Mouse (Mus musculus): ENCODE measurements around the gene Dtnbp1.

The Dtnbp1 gene

DNA sequence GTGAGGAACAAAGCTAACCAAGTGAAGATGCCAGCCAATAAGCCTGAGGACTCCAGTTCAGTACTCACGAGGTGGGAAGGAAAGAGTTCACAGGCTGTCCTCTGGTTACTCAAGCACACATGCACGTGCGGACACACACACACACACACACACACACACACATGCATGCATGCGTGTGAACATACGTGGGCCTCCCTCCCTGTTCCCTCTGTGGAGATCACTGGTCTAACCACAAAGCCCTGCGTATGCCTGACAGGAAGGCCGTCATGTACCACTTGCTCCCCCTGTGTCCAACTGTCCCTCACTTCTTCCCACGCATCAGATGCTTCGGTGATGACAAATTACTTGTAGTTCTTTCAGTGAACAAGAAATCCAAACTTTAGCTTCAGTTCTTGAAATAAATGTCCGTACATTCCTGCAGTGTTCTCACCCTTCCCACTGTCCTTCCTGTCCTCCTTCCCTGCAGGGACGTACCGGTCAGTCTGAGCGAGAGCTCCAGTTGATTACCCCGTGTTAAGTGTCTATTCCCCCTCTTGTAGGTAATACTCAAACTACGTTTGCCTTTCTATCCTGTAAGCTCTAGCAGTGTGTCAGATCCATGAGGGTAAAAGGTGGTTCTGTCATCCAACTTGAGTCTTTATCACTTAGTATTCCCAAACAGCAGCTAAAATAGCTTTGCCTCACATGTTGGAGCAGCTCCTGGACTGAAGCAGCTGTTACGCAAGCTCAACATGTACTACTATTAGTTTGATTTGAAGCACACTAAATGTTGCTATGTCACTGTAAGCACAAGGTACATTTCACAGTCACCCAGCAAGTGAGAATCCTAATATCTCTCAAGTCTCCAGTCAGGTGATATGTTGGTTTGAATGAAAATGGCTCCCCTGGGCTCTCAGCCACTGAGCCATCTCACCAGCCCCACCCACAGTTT is 53.4 kb downstream of the Dtnbp1 start:
- DNase-seq = no peak

DNA sequence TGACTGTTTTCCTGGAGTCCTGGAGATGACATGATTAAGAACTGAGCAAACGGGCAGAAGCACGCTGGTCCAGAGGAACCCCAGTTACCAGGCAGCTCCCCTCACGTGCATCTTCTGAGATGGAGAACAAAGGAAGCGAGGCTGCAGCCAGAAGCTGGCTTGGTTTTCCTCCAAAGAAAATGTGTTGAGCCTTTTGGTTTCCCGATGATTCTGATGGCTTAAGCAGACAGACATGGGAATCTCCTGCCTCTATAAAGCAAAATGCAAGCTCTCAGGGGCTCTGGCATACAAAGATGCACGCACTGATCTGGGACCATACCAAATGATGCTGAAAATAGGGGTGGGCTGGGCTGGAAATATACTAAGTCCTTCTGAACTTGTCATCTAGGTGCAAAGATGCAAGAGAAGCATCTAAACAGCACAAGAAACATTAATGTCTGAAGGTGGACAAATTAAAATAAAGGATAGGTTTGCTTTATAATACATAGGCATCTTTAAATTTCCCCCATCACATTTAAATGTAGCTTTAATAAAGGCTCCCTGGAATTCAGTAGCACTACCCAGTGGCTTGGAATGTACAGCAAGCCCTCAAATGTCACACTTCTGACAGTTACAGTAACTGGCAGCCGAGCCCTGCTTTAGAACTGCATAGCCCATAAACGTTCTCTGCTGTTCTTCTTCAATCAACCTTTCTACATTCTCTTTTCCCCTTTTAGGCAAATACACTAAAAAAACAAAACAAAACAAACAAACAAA is 54.9 kb downstream of the Dtnbp1 start:
- DNase-seq = peak; percentile 28 to 44

DNA sequence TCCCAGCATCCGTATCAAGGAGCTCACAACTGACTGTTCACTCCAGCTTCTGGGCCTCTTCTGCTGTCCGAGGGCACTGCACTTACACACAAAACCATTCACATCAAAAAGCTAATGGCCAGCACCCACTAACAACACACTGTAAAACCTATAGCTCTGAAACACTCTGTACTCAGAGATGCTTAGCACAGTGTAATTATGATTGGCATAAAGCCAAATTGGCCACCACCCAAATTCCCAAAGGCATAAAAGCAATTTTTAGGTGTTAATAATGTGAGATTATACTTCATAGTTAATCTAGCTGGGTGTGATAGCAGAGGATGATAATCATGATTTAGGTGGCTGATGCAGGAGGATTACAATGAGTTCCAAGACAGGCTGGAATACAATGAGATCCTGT is 58.3 kb downstream of the Dtnbp1 start:
- no peak for DNase-seq

DNA sequence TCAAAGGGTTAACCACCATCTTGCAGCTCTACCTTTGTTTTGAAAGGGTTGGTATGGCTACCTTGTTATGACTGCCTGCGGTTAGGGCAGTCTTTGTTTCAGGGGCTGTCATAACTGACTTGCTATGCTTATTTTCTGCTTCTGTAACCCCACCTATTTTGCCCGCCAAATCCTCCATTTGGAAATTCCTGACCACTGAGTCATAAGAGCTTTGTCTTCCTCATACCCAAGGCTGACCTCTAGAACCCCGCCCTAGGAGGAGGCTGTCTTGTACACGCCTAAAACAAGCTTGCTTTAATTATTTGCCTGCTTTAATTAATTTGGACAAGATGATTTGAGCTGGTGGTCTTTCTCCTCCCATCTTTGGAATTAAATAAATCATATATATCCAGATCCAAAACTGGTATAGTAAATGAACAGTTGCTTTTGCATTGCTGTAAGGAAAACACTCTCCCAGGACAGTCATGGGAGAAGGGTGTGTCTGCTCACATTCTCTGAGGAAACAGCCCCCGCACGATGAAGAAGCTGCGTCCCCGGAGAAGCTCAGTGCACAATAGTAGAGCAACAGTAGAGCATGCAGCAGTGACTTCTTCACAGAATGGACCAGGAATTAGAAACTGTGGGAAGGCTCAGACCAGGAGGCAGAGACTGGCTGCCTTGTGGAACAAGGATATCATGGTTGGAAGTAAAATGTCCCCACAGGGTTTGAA is 62.5 kb downstream of the Dtnbp1 start:
- DNase-seq = no peak

DNA sequence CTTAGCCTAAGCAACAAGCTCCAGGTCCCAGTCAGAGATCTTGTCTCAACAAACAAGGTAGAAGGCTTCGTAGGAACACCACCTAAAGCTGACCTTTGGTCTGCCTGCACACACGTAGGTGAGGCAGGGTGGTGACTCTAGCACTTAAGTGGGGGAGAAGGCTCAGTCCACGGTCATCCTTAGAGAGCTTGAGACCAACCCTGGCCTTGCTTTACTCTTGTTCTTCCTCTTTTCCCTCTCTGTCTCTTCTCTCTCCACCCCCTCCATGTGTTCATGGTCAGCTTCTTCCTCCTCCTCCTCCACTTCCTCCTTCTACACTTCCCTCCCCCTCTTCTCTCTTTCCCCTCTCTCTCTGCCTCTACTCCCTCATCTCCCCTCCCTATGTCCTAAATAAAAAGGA is 64.3 kb downstream of the Dtnbp1 start:
- DNase-seq = no peak

DNA sequence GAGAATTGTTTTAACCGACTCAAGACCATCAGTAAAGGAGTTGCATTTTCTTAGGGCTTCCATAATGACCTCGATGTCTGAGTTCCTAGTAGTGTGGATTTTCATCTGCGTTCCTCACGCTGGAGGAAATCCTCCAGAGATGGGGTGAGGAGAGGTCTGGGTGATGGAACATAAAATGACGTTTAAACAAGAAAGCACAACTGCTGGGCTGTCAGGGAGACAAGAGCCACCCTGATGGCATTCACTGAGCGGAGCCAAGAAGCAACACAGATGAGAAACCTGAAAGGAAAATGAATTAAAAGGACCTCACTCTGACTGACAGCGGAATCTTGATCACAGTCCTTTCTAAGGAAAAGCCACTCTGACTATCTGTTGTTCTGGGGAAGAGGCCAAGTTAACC is 68.4 kb downstream of the Dtnbp1 start:
- DNase-seq = no peak

DNA sequence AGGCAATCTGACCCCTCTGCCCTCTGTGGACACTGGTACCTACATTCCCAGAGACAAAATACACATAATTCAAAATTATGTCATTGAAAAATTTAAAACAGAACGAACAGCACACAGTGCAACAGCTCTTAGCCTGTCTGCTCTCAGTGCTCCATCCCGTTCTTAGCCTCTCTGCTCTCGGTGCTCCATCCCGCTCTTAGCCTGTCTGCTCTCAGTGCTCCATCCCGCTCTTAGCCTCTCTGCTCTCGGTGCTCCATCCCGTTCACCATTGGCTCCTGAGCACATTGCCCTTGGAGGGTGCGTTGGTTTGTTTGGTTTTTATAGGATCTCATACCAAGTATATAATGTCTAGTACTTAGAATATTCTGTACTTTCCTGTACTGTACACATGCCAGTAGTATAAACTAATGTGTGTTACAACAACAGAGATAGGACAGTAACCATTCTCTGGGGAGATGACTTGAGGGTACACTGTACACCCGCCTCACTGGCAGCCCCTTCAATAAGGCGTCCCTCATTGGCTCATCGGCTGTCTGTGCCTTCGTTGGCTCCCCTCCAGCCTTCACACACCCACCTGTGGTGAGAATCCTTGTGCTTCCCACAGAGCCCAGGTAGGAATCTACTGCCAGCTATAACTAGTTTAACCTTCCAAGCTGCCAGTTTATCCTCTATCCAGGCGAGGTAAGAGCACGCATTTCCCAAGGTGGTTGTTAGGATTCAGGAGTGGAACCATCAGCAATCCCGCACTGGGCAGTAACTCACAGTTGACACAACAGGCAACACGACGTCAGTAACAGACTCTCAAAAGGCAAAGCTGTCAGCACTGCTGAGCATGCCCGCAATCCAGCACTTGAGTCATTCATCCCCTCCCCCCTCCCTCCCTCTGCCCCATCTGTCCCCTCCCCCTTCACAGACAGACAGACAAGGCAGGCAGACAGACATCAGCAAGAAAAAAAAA is 69.4 kb downstream of the Dtnbp1 start:
- no peak for DNase-seq

DNA sequence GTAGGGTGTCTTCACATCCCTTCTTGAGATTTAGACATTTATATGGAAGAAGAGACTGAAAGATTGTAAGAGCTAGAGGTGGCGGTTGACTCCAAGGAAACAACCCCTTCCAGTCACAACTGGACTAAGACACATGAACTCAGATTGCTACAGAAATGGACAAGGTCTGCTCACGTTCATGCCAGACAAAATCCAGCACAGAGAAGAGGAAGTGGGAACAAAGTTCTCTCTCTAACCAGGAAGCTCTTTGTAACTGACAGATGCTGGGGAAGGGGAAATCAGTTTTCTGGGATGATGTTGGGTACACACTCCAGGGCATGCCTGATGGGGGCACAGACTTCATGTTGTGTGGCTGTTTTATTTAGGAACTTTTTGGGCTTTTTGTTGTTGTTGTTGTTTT is 75.6 kb downstream of the Dtnbp1 start:
- DNase-seq = no peak

DNA sequence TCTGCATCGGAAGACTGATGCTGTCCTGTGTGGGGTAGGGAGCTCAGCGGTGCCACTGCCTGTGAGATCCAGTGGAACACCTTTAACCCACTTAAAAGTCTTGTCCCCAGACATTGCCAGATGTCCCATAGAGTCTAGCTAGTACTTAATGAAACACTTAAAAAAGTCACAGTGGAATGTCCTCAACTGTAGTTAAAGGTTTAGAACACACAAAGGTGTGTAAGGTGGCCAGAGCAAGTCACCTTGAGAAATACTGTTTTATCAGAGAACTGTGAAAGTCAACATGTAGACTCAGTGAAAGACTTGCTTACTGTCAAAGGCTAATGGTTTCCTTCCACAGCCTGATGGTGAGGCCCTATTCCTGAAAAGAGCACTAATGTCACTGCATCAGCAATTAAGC is 76.8 kb downstream of the Dtnbp1 start:
- no peak for DNase-seq

DNA sequence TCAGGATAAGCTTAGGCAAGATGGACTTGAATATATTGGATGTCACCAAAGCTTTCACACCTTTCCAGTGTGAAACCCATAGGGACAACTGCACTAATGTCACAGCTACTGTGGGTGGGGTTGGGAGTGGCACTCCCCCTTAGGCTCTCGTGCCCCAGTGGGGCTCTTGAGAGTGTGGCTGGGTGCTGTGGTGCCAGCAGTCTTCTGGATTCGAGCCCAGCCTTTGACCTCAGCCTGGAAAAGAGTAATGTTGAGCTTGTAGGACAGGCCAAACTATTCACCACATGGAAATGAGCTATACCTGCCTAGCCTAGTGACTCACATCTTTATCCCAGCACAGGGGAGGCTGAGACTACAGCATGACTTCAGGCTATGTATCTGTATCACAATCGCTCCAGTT is 77.9 kb downstream of the Dtnbp1 start:
- DNase-seq = no peak

DNA sequence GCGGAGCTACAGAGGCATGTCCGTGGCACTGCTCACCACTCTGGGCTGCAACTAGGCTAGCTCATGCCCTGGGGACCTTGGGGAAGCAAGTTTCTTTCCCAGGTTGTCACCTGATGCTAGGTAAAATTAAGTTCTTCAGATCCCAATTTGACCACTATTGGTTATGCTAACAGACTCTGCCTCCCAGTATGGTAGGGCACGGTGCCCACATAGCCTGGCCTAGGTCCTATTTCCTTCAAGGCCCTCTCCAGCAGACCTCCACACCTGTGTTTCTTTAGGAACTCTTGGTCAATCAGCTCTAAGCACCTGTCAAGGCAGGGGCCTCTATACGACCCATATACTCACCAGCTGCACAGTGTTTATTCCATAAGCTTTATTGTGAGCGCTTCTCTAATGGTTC is 80.2 kb downstream of the Dtnbp1 start:
- DNase-seq = peak in 1 of 2 experiments; percentile 40

DNA sequence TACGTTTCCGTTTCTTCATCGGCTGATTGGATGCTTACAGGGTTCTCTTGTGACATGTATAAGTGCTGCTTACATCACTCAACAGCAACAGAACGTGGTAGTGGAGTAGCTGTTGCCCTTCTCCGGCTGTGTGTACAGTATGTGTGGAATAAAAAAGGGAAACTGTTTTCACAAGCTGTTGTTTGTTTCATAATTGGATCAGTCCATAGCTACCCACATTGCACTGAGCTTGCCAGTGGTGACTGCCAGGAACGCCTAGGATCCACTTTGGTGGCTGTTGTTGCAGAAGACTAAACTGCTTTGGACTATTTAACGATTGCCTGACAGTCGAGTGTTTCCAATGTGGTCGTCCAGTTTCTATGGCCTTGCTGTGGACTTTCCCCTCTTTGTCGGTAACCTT is 80.9 kb downstream of the Dtnbp1 start:
- no peak for DNase-seq

DNA sequence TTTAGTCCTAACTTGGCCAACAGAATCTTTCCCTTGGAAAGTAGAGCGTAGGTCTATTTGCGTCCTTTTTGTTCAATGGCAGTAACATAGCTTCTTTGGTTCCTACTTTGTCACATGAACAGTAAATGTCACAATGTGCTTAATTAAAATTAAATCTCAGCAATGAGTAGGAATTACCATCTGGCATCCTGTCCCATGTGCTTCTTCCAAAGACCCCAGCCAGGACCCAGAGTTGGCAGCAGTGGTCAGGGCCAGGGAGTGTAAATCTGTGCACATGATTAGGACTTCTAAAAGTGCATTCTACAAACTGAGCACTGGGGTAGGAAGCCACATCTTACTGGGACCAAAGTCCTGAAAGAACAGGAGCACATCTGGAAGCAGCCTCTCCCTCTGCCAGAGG is 83.7 kb downstream of the Dtnbp1 start:
- DNase-seq = no peak

DNA sequence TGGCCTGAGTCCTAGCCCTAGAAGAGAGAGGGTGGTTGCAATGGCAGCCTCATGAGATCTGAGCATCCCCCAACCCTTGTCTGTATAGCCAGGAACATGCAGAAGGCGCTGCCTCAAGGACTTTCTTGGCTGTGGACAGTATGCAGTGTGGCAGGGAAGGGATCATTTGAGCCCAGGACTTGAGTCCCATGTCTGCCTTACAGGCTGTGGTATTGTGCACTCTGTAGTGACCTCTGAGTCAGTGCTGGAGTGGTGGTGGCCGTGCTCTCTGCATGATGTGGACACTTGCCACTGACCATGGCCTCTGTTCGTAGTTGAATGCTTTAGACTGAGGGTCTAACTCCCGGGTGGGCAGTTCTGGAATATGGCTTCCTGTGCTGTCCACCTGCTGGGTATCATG is 84.7 kb downstream of the Dtnbp1 start:
- no peak for DNase-seq

DNA sequence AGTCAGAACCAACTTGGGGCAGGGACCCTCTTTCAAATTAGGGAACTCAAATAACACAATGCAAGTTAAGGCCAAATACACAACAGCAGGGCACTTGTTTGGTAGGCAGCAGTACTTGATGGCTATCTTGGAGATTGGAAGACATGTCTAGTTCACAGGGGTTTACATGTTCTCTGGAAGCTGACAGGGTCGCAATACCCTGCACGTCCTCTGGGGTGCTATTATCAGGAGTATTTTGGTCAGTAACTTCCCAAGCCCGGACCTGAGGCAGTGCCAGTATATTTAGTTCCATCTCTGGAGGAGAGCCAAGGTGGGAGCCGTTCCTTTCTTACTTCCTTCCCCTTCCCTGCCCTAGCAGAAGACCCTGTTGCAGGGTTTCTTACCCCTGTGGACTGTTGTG is 86.0 kb downstream of the Dtnbp1 start:
- DNase-seq = no peak

DNA sequence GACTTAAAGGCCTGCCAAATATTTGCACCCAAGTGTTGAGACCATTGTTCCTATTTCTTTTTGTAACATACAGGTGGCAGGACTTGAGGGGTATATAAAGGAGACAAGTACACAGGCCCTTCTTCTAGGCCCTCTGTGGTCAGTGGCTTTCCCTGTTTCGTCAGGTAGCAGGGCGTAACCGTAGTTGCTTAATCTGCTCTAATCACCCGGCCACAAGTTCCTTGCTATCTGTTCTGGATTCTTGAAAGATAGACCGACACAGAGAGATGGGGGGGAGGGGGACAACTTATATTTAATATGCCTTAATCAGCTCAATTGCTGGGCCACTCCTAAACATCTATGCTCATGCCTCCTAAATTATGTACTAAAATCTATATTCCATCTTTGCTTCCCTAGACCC is 86.6 kb downstream of the Dtnbp1 start:
- no peak for DNase-seq

DNA sequence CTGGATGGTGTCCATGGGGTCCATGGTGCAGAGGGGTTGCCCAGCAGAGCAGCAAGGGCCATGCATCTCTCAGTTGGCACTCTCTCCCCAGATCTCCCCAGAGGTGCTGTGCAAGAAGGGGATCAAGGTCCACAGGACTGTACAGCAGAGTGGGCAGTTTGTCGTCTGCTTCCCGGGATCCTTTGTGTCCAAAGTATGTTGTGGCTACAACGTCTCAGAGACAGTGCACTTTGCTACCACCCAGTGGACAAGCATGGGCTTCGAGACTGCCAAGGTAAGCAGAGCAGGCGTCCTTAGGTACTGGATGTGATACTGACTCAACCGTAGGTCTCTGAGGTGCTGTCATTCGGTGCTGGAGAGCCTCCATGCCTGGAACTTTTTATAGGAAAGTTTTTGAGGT is 88.4 kb downstream of the Dtnbp1 start:
- DNase-seq = peak; percentile 31 to 40

DNA sequence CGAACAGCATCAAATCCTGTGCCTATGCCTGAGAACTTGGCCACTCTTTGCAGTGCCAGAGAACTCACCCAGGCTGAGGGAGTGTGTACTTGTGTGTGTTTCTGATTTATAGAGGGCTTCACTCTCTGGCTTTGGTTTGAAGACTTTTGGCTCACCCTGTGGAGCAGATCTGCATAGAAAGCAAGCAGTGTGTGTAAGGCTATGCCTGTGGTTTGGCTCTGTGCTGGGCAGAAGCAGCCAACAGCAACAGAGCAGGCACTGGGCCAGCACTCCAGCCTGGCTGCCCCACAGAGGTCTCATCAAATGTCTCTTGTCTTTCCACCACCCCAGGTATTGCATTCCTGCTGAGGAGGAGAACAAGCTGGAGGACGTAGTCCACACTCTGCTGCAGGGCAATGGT is 89.1 kb downstream of the Dtnbp1 start:
- peak; percentile 66 to 71 for DNase-seq

DNA sequence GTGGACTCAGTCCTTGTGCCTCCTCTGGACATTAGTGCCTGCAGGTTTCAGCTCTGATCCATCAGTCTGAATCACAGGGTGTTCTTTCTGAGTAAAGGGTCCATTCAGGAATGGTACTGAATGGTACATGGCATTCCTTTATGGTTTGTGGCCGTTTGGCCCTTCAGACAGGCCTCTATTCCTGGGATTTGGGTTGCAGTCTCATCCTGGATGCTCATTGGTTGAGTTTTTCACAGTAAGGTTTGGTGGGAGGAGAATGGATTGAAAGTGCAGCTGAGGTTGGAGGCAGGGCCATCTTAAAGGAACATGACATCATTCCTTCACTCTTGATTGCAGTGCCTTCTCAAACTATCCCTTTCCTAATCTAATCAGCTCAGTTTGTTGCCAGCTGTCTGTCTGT is 93.2 kb downstream of the Dtnbp1 start:
- no peak for DNase-seq

DNA sequence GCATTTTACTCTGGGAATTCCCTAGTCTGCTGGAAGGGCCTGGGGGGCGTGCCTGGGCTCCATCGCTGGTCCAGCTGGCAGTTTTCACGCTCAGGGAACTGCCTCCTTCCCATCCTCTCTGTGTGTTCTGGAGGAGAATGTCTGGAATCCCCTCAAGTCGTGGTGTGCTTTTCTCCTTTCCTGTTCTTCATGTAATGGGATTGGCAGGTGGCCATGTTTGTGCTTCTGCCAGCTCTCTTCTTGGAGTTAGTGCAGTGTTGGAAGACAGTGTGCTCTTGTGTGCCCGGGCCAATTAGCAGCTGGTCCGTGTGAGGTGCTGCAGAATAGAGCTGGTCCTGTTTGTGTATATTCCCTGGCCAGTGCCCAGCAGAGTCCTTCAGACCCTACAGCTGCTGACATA is 94.2 kb downstream of the Dtnbp1 start:
- peak; percentile 80 to 89 for DNase-seq

DNA sequence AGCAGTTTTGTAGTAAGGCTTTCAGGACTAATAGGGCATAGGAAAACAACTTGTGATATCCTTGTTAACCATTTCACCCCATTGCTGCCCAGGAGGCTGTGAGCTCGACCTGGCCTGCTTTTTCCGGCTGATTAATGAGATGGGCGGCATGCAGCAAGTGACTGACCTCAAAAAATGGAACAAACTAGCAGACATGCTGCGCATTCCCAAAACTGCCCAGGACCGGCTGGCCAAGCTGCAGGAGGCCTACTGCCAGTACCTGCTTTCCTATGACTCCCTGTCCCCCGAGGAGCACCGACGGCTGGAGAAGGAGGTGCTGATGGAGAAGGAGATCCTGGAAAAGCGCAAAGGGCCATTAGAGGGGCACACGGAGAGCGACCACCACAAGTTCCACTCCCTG is 95.8 kb downstream of the Dtnbp1 start:
- peak; percentile 74 to 76 for DNase-seq

DNA sequence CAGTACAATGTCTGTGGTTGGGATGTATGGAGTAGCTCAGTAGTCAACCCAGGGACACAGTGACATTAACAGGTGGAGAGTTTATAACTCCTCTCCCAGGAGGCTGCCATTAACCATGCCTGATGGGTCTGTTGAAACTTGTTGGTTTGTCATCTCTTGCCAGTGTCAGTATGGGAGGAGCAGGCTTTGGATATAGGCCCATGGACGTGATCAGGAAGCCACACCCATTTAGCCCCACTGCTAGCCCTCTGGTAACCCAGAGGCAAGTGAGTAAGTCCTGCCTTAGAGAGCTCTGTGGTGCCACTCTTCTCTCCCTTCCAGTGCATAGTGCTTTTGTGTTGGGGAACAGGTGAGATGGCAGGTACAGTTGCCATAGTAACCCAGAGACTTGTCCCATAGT is 97.7 kb downstream of the Dtnbp1 start:
- no peak for DNase-seq
